18 mouse cellular contexts compared by ENCODE assay signal in the genomic region with DNA sequence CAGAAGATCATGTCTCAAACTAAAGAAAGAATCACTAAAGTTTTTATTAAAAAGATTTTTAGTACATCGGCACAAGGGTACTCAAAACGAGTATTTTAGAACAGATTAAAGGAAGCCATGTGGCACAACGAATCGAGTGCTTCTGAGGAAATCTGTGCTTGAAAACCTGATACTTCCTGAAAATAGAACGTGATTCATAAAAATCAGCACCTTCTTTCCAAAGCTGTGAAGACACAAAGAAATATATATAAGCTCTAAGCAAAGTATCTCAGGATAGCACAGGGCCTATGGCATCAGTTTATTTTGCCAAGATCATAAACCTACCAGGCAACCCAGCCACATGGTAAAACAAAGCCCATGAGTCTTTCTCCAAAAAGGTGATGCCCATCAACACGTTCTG.
A peak's percentile ranks its signal among the peaks of the same experiment; 100 is the strongest.
DNase-seq lines count a peak whose midpoint lies in the region; TF ChIP-seq lines count a peak whose summit lies in the region.
"Had no signal": no experiment of that assay in that cellular context is flagged by ENCODE, and none has a peak within 500 bp of the region (broad histone marks: within the 10 kb centered on the region; RNA-seq: fewer than 3 reads in every experiment).

No protein-coding gene starts in this region.

- no peak overlapping the region for H3K4me3 ChIP-seq in left cerebral cortex, adult 2 months
- H3K4me3 ChIP-seq: embryonic facial prominence, embryonic 10.5 days; embryonic facial prominence, embryonic 12.5 days; forebrain, embryonic 13.5 days; forebrain, embryonic 15.5 days had no signal

- intact Hi-C loops in left cerebral cortex, adult 2 months (cut with DNase I) = no loop called here

- H3K27ac ChIP-seq in left cerebral cortex, adult 2 months = peak overlapping the region; percentile 28; the same call in 1 of the 2 replicates
- H3K27ac ChIP-seq: embryonic facial prominence, embryonic 10.5 days; embryonic facial prominence, embryonic 12.5 days; forebrain, embryonic 13.5 days; forebrain, embryonic 15.5 days had no signal

- DNase-seq in left cerebral cortex, adult 2 months (ENCODE audit: extremely low spot score in 1 of 2, low spot score in 2 of 2) = no peak
- no peak for DNase-seq in left cerebral cortex, adult 11 months (ENCODE audit: low spot score)
- peak; percentile 55 for DNase-seq in brain, adult 2 months (ENCODE audit: low read depth, low spot score)
- peak; percentile 46 for DNase-seq in telencephalon, adult 2 months (ENCODE audit: low read depth, low spot score)
- no peak for DNase-seq in kidney, adult 11 months
- DNase-seq: adrenal gland, adult 2 months; adrenal gland, postnatal 10 days; adrenal gland, postnatal 25 days; cerebellum, adult 11-12 months; cerebellum, adult 2 months; cerebellum, adult 9-10 months; cerebellum, postnatal 10 days; cerebellum, postnatal 25 days; forebrain, postnatal 0 days had no signal

- TF ChIP-seq CTCF in left cerebral cortex, adult 2 months (IDR thresholded peaks at IDR 0.05) = no peak

Comparison
In these comparisons a context has a peak if more than half of its experiments do, and no peak if none do; other contexts are left out.
1. DNase-seq: peak in brain, adult 2 months (single experiment) and telencephalon, adult 2 months (single experiment); none in left cerebral cortex, adult 2 months (0 of 2), left cerebral cortex, adult 11 months (single experiment) and kidney, adult 11 months (single experiment).